Mouse (Mus musculus): ENCODE measurements at regions not wholly inside any gene's neighbourhood (a gene's known extent, or its start where the extent isn't known, plus 50 kb on each side); places are given as distances from the start of the nearest gene placed in this dataset.

GRCm38 (mm10) chr17:9868747-9869281 is 199.3 kb upstream of the Pabpc6 start:
- TF ChIP-seq EP300 (IDR thresholded peaks at IDR 0.05; ENCODE audit: insufficient read depth, low read depth, low read length) = no peak
- TF ChIP-seq POLR2A (IDR thresholded peaks at IDR 0.05; ENCODE audit: insufficient read depth, low read length) = no peak
- TF ChIP-seq CTCF (IDR thresholded peaks at IDR 0.05; ENCODE audit: low read depth, low read length) = no peak

Data from ES-Bruce4 (cell line).